Mouse (Mus musculus): ENCODE results near the gene Dscaml1. TPM values are rescaled to one million over a fixed set of nuclear protein-coding genes. Genes with fewer than 3 reads are reported as not detected.

Gene Dscaml1
- polyA plus RNA-seq, 1 experiment from 2014 or later, result 0.07 TPM

DNA sequence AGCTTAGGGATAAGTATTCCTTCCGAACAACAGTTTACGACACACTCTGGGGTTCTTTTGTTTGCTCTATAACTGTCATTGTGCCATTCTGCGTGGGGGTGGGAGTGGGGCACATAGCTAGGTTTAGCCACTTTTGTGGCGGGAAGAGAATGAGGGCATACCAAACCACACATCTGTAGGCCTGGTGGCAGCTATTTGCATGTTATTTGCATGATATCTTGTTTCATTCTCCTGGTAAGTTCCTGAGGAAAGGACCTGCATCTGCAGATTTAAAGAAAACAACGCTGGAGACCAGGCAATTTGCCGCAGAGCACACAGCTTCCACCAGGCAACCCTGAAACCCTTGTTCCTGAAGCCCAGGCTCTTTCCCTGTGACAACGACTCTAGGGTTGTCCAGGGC, 30.8 kb downstream of the Dscaml1 start:
- 46% methylated on average over 7 of the region's 7 CpGs for WGBS
- Histone ChIP-seq H3K27me3 (replicated peaks) (peaks cover 21% of the 10 kb centered on the region), H3K4me3 (no peak overlapping the region), H3K9me3 (no peaks in the 10 kb centered on the region), H3K27ac (replicated peaks) (no peak overlapping the region), H3K4me2 (no peak overlapping the region), H3K9ac (no peak overlapping the region), H3K36me3 (no peaks in the 10 kb centered on the region), H3K4me1 (no peaks in the 10 kb centered on the region)
- no peak for ATAC-seq (ENCODE audit: extremely low read depth, insufficient number of reproducible peaks, low FRiP score, low TSS enrichment)

DNA sequence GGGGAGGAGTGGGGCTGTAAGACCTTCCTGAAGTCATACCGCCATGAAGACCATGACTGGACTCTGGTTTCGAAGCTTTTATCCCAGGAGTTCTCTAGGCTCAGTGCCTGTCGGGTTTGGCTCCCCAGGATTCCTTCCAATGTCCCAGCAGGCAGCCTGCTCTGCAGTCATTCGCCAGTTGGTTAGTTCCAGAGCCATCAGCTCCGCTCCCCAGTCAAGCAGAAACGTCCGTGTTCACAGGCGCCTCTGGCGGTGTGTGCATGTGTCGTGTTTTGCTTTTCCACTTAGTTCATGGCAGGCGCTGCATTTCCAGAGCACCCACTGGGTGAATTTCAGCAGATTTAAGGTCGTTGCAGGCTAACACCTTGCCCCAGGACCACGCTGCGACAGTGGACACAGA, 31.9 kb downstream of the Dscaml1 start:
- H3K4me2 ChIP-seq, result no peak overlapping the region
- H3K36me3 ChIP-seq, result no peaks in the 10 kb centered on the region
- WGBS, result 61% methylated on average over 14 of the region's 14 CpGs
- no peak overlapping the region for H3K27ac ChIP-seq (replicated peaks)
- no peak overlapping the region for H3K9ac ChIP-seq
- H3K9me3 ChIP-seq, result no peaks in the 10 kb centered on the region
- ATAC-seq (ENCODE audit: extremely low read depth, insufficient number of reproducible peaks, low FRiP score, low TSS enrichment), result no peak
- H3K4me1 ChIP-seq, result no peaks in the 10 kb centered on the region
- H3K4me3 ChIP-seq, result no peak overlapping the region
- peaks cover 21% of the 10 kb centered on the region for H3K27me3 ChIP-seq (replicated peaks)

DNA sequence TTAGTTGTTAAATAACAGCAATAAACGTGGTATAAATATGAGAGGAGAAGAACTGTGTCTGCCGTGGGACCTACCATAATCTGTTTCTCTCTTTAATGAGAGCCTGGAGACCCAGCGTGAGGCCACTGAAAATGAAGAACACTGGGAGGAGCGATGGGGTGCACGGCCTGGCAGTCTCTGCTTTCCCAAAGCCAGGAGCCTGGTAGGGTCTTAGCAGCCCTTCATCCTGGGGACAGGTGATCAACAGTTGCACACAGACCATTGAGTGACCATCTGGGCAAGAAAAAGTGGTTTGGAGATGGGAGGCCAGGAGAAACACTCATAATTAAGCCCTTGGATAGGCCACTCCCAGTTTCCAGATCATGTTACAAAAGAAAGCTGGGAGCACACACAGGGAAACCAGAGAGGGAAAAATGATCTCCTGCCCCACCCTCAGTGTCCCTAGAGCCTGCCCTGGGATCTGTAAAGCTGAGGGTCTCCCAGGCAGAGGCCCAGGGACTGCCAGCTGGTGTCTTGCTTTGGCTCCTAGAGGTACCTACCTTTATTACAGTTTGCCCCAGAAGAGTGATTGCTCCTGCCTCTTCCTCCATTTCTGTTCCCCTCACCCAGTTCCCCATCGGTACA, 39.1 kb downstream of the Dscaml1 start:
- WGBS, result 55% methylated on average over 6 of the region's 6 CpGs
- no peak for ATAC-seq (ENCODE audit: extremely low read depth, insufficient number of reproducible peaks, low FRiP score, low TSS enrichment)
- H3K9me3 ChIP-seq, result no peaks in the 10 kb centered on the region
- peaks cover 18% of the 10 kb centered on the region; the same call in 1 of the 2 replicates for H3K27me3 ChIP-seq (replicated peaks)
- H3K4me2 ChIP-seq, result no peak overlapping the region
- no peaks in the 10 kb centered on the region for H3K36me3 ChIP-seq
- H3K4me1 ChIP-seq, result peaks cover 4% of the 10 kb centered on the region; the same call in 1 of the 2 replicates
- H3K9ac ChIP-seq, result no peak overlapping the region
- H3K4me3 ChIP-seq, result no peak overlapping the region
- no peak overlapping the region for H3K27ac ChIP-seq (replicated peaks)

DNA sequence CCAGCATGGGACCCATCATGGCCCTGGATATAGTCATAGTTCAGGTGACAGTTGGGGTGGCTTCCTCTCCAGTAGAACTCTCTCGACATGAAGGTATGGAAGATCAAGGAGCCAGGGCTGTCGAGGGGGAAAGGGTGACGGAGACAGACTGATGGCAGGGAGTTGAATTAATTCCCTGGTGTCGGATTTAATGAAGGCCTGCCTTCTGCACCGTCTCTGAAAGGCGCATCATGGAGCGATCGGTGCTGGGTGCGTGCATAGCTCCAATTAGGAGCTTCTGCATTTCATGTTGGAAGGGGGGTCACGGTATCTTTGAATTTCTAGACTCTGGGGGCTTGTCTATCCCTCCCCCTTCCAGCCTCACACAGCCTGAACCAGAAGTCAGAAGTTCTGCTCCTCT, 41.8 kb downstream of the Dscaml1 start:
- Histone ChIP-seq H3K4me2 (no peak overlapping the region), H3K36me3 (no peaks in the 10 kb centered on the region), H3K4me1 (peaks cover 4% of the 10 kb centered on the region; the same call in 1 of the 2 replicates), H3K4me3 (no peak overlapping the region), H3K27me3 (replicated peaks) (peaks cover 28% of the 10 kb centered on the region), H3K9me3 (no peaks in the 10 kb centered on the region), H3K9ac (no peak overlapping the region), H3K27ac (replicated peaks) (no peak overlapping the region)
- WGBS, result 77% methylated on average over 10 of the region's 10 CpGs
- ATAC-seq (ENCODE audit: extremely low read depth, insufficient number of reproducible peaks, low FRiP score, low TSS enrichment), result no peak

DNA sequence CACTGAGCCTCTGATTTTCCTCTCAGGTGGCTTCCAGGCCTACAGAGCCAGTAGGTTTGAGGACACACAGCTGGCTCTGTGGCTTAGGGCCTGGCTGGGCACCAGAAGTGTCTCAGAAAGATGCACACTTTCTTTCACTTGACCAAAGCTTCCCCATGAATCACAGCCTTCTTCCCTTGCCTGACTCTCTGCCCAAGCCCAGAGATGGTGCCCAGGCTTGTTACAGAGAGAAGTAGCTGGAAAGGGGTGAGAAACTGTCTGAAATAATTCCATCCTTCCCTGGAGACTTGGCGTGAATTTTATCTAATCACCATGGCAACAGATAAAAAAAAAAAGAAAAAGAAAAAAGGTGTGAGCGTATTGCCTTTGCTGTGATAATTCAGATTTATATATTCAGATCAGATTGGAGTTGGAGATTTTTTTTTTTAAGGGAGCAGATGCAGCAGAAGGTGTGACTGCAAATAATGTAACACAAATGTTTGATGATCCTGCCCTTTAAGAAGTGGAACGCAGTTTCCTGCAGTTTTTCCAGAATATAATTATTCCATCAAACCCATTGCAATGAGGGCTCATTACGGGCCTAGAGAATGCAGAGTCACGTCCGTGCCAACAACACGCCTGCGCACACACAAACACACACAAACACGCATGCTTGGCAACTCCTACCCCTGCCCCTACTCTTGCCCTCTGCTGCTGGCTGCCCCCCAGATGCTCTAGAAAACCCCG, 44.5 kb downstream of the Dscaml1 start:
- no peak for ATAC-seq (ENCODE audit: extremely low read depth, insufficient number of reproducible peaks, low FRiP score, low TSS enrichment)
- H3K9ac ChIP-seq, result no peak overlapping the region
- H3K4me3 ChIP-seq, result no peak overlapping the region
- no peaks in the 10 kb centered on the region for H3K36me3 ChIP-seq
- peaks cover 41% of the 10 kb centered on the region for H3K27me3 ChIP-seq (replicated peaks)
- H3K4me1 ChIP-seq, result no peaks in the 10 kb centered on the region
- 72% methylated on average over 10 of the region's 10 CpGs for WGBS
- H3K27ac ChIP-seq (replicated peaks), result no peak overlapping the region
- no peak overlapping the region for H3K4me2 ChIP-seq
- H3K9me3 ChIP-seq, result no peaks in the 10 kb centered on the region

DNA sequence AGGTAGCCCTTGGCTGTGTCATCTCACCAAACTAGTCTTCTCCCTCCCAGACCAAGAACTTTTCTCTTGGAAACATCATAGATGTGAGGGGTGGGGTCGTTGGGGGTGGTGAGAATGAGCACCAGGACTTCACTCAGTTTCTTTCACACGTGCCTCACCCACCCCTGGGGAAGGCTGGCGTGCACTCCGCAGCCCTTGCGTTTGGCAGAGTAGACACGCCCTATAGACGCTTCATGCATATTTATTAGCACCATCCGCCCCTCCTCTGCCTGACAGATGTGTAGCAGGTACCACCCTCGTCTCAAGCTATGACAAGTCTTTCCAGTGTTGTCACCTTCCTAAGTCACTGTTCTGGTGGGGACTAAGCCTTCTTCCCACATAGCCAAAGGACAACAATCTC, 45.3 kb downstream of the Dscaml1 start:
- Histone ChIP-seq H3K36me3 (no peaks in the 10 kb centered on the region), H3K4me3 (no peak overlapping the region)

DNA sequence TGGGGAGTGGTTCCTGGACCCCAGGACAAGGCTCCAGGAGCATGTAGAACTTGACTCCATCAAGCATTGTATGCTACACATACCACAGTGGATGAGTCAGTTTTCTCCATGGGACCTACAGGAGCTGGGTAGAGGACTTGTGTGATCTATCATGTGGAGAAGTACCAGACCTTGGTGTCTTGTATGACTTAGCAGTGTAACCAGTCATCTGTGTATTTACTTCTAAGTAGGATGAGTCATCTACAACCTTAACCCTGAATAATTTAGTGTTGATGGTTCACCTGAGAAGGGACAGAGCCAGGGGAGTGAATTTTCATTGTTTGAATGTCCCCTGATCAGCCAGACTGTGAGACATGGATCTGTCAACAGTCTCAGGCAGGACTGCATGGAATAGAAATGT, 48.4 kb downstream of the Dscaml1 start:
- Histone ChIP-seq H3K36me3 (no peaks in the 10 kb centered on the region), H3K27ac (replicated peaks) (no peak overlapping the region), H3K9me3 (no peaks in the 10 kb centered on the region), H3K4me2 (no peak overlapping the region), H3K4me1 (no peaks in the 10 kb centered on the region), H3K4me3 (no peak overlapping the region), H3K27me3 (replicated peaks) (peaks cover 27% of the 10 kb centered on the region), H3K9ac (no peak overlapping the region)
- ATAC-seq (ENCODE audit: extremely low read depth, insufficient number of reproducible peaks, low FRiP score, low TSS enrichment), result no peak

More for the DNA sequence above, 45.3 kb downstream of the Dscaml1 start:
- 31% methylated on average over 9 of the region's 9 CpGs for WGBS
- Histone ChIP-seq H3K9me3 (no peaks in the 10 kb centered on the region), H3K4me1 (no peaks in the 10 kb centered on the region), H3K27ac (replicated peaks) (no peak overlapping the region), H3K9ac (no peak overlapping the region), H3K27me3 (replicated peaks) (peaks cover 41% of the 10 kb centered on the region), H3K4me2 (no peak overlapping the region)
- no peak for ATAC-seq (ENCODE audit: extremely low read depth, insufficient number of reproducible peaks, low FRiP score, low TSS enrichment)

DNA sequence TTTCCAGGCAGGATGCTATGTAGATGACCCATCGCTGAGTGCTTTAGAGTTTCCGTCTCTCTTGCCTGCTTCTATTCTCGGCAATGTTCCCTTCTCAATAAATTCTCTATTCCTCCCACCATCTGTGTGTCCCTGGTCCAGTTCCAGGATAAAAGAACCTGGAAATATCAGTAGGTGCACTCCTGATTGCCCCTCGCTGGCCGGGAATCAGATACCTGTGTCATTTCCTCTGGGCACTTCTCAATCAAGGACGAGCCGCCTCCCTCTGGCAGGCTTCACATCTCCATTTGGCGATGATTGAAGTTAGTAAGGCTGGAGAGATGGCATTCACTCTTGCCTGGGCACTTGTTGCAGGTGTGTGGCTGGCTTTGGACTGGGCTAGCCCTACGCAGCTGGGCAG, 54.5 kb downstream of the Dscaml1 start:
- 76% methylated on average over 9 of the region's 9 CpGs for WGBS
- Histone ChIP-seq H3K4me3 (no peak overlapping the region), H3K9ac (no peak overlapping the region), H3K4me2 (no peak overlapping the region), H3K27me3 (replicated peaks) (peaks cover 11% of the 10 kb centered on the region; the same call in 1 of the 2 replicates), H3K4me1 (no peaks in the 10 kb centered on the region), H3K36me3 (no peaks in the 10 kb centered on the region), H3K27ac (replicated peaks) (no peak overlapping the region), H3K9me3 (no peaks in the 10 kb centered on the region)
- ATAC-seq (ENCODE audit: extremely low read depth, insufficient number of reproducible peaks, low FRiP score, low TSS enrichment), result no peak

DNA sequence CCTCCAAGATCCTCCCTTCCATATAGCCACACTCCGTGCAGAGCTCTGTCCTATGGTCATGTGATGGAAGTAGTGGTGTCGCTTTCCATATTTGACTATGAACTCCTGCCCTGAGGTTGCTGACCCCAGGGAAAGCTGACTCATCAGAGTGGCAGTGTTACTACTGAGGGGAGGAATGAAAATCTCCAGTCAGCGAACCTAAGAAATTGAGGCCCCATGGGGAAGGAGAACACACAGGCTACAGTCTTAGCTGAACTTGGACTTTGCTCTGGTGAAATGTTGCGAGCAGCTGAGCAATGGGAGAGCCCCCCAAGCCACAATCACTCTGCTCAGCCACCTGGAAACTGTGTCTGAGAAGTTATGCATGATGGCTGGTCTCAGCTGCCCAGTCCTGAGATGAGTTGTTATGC, 60.2 kb downstream of the Dscaml1 start:
- Histone ChIP-seq H3K4me1 (no peaks in the 10 kb centered on the region), H3K9ac (no peak overlapping the region), H3K27me3 (replicated peaks) (peaks cover 8% of the 10 kb centered on the region; the same call in 1 of the 2 replicates), H3K27ac (replicated peaks) (no peak overlapping the region), H3K36me3 (no peaks in the 10 kb centered on the region), H3K9me3 (no peaks in the 10 kb centered on the region), H3K4me2 (no peak overlapping the region), H3K4me3 (no peak overlapping the region)
- no peak for ATAC-seq (ENCODE audit: extremely low read depth, insufficient number of reproducible peaks, low FRiP score, low TSS enrichment)
- WGBS, result 63% methylated on average over 4 of the region's 4 CpGs

DNA sequence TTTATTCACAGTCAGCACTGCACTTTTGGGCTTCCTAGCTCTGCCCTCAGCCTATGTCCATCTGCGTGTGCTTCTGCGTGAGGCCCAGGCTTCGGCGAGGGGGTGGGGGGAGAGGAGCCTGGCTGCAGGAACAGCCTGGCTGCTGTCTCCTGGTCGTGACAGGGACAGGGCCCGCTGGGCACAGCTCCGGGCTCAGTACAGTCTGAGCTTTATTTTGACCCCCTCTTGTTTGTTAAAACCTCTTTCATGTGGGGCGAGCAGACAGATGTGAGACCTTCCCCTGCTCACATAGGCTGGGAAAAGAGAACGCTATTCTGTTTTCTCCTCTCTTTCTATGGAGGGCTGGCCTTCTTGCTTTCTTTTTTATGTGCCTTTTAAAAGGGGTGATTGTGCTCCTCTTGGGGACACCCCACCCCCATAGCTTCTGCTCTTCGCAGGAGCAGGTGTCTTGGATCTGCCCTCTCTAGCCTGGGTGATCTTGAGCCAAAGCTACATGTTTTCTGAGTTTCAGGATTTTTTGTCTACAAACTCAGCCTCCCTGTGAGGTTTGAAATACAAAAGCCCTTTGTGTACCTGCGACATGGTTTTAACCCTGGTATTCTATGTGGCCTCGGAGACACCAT, 60.9 kb downstream of the Dscaml1 start:
- no peak overlapping the region for H3K4me2 ChIP-seq
- 70% methylated on average over 12 of the region's 12 CpGs for WGBS

DNA sequence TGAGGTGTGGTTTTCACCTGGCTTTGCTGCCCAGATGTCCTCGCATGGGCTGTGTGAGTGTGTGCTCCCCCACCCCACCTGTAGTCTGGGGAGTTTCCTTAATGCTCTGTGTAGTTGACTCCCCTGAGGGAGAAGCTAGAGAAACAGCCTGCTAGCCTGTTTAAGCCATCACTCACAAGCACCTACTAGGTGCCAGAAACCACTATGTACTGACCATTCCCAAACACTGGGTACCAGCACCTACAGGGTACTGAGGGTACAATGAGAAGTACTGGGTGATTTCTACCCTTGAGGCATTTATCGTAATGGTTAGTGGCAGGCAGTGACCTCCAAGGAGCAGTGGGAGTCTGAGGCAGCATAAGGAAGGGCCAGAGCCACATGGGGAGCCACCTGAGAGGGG, 64.5 kb downstream of the Dscaml1 start:
- no peak overlapping the region for H3K27ac ChIP-seq (replicated peaks)
- H3K4me2 ChIP-seq, result no peak overlapping the region
- H3K9me3 ChIP-seq, result no peaks in the 10 kb centered on the region
- ATAC-seq (ENCODE audit: extremely low read depth, insufficient number of reproducible peaks, low FRiP score, low TSS enrichment), result no peak
- no peaks in the 10 kb centered on the region for H3K4me1 ChIP-seq
- H3K27me3 ChIP-seq (replicated peaks), result no peaks in the 10 kb centered on the region
- no peaks in the 10 kb centered on the region for H3K36me3 ChIP-seq
- no peak overlapping the region for H3K9ac ChIP-seq
- 79% methylated on average over 2 of the region's 2 CpGs for WGBS
- no peak overlapping the region for H3K4me3 ChIP-seq

More for the DNA sequence above, 60.9 kb downstream of the Dscaml1 start:
- ATAC-seq (ENCODE audit: extremely low read depth, insufficient number of reproducible peaks, low FRiP score, low TSS enrichment), result no peak
- H3K36me3 ChIP-seq, result no peaks in the 10 kb centered on the region
- no peaks in the 10 kb centered on the region for H3K4me1 ChIP-seq
- H3K9me3 ChIP-seq, result no peaks in the 10 kb centered on the region
- H3K27me3 ChIP-seq (replicated peaks), result peaks cover 5% of the 10 kb centered on the region; the same call in 1 of the 2 replicates
- H3K9ac ChIP-seq, result no peak overlapping the region
- H3K27ac ChIP-seq (replicated peaks), result no peak overlapping the region
- H3K4me3 ChIP-seq, result no peak overlapping the region

Data from heart, embryonic 13.5 days (tissue).